Mouse (Mus musculus): ENCODE results near the gene Ssh2. TPM values are rescaled to one million over a fixed set of nuclear protein-coding genes. Genes with fewer than 3 reads are reported as not detected.

Gene Ssh2
- polyA plus RNA-seq, 1 experiment from 2014 or later = 7.4 TPM

GRCm38 (mm10) chr11:77462283-77463100, 246.4 kb downstream of the Ssh2 start, which contains the start of gene Coro6:
Coro6 (plus strand) TSS chr11:77462411.
- Histone ChIP-seq H3K4me2 (replicated peaks; ENCODE audit: low read depth, low read length) (peak within 1 kb of the TSS; percentile 99), H3K4me1 (ENCODE audit: insufficient read depth, low read length) (peaks cover 11% of the 10 kb centered on the region), H3K4me3 (ENCODE audit: low read length) (peak within 1 kb of the TSS; percentile 63), H3K9me3 (ENCODE audit: low read length) (no peaks in the 10 kb centered on the region), H3K27ac (ENCODE audit: low read length) (no peak within 1 kb of the TSS), H3K9ac (replicated peaks; ENCODE audit: low read length) (peak within 1 kb of the TSS; percentile 66), H3K36me3 (ENCODE audit: insufficient read depth, low read length) (no peaks in the 10 kb centered on the region), H3K27me3 (ENCODE audit: insufficient read depth, low read length) (peaks cover 52% of the 10 kb centered on the region)
- under 1% methylated on average over 66 of the region's 73 CpGs for WGBS
- ATAC-seq (ENCODE audit: low FRiP score, low TSS enrichment) = peak; percentile 89

- ATAC-seq (ENCODE audit: low FRiP score, low TSS enrichment) = no peak
- Histone ChIP-seq H3K27me3 (ENCODE audit: insufficient read depth, low read length) (peaks cover 58% of the 10 kb centered on the region), H3K27ac (ENCODE audit: low read length) (no peak overlapping the region), H3K4me2 (replicated peaks; ENCODE audit: low read depth, low read length) (peak overlapping the region; percentile 99), H3K9ac (replicated peaks; ENCODE audit: low read length) (peak overlapping the region; percentile 66; the same call in 1 of the 2 replicates), H3K9me3 (ENCODE audit: low read length) (no peaks in the 10 kb centered on the region), H3K4me3 (ENCODE audit: low read length) (no peak overlapping the region), H3K36me3 (ENCODE audit: insufficient read depth, low read length) (no peaks in the 10 kb centered on the region), H3K4me1 (ENCODE audit: insufficient read depth, low read length) (peaks cover 14% of the 10 kb centered on the region)
- 37% methylated on average over 8 of the region's 8 CpGs for WGBS
Observed at GRCm38 (mm10) chr11:77463101-77463445, 247.0 kb downstream of the Ssh2 start.

GRCm38 (mm10) chr11:77463786-77464185, 247.7 kb downstream of the Ssh2 start:
- WGBS = 75% methylated on average over 10 of the region's 10 CpGs
- H3K27ac ChIP-seq (ENCODE audit: low read length) = no peak overlapping the region
- H3K9me3 ChIP-seq (ENCODE audit: low read length) = no peaks in the 10 kb centered on the region
- peaks cover 63% of the 10 kb centered on the region for H3K27me3 ChIP-seq (ENCODE audit: insufficient read depth, low read length)
- no peak overlapping the region for H3K4me3 ChIP-seq (ENCODE audit: low read length)
- H3K36me3 ChIP-seq (ENCODE audit: insufficient read depth, low read length) = no peaks in the 10 kb centered on the region
- peaks cover 14% of the 10 kb centered on the region for H3K4me1 ChIP-seq (ENCODE audit: insufficient read depth, low read length)
- H3K4me2 ChIP-seq (replicated peaks; ENCODE audit: low read depth, low read length) = no peak overlapping the region
- no peak for ATAC-seq (ENCODE audit: low FRiP score, low TSS enrichment)
- no peak overlapping the region for H3K9ac ChIP-seq (replicated peaks; ENCODE audit: low read length)

GRCm38 (mm10) chr11:77464684-77465083, 248.6 kb downstream of the Ssh2 start:
- ATAC-seq (ENCODE audit: low FRiP score, low TSS enrichment) = no peak
- peaks cover 63% of the 10 kb centered on the region for H3K27me3 ChIP-seq (ENCODE audit: insufficient read depth, low read length)

GRCm38 (mm10) chr11:77465111-77465510, 249.0 kb downstream of the Ssh2 start:
- H3K27ac ChIP-seq (ENCODE audit: low read length) = no peak overlapping the region
- H3K36me3 ChIP-seq (ENCODE audit: insufficient read depth, low read length) = no peaks in the 10 kb centered on the region
- ATAC-seq (ENCODE audit: low FRiP score, low TSS enrichment) = no peak
- 71% methylated on average over 3 of the region's 3 CpGs for WGBS
- H3K4me1 ChIP-seq (ENCODE audit: insufficient read depth, low read length) = peaks cover 14% of the 10 kb centered on the region
- no peak overlapping the region for H3K9ac ChIP-seq (replicated peaks; ENCODE audit: low read length)
- H3K4me2 ChIP-seq (replicated peaks; ENCODE audit: low read depth, low read length) = no peak overlapping the region
- peaks cover 63% of the 10 kb centered on the region for H3K27me3 ChIP-seq (ENCODE audit: insufficient read depth, low read length)
- H3K9me3 ChIP-seq (ENCODE audit: low read length) = no peaks in the 10 kb centered on the region
- H3K4me3 ChIP-seq (ENCODE audit: low read length) = no peak overlapping the region

More at GRCm38 (mm10) chr11:77464684-77465083, 248.6 kb downstream of the Ssh2 start:
- Histone ChIP-seq H3K27ac (ENCODE audit: low read length) (no peak overlapping the region), H3K4me2 (replicated peaks; ENCODE audit: low read depth, low read length) (no peak overlapping the region), H3K9me3 (ENCODE audit: low read length) (no peaks in the 10 kb centered on the region), H3K4me3 (ENCODE audit: low read length) (no peak overlapping the region), H3K36me3 (ENCODE audit: insufficient read depth, low read length) (no peaks in the 10 kb centered on the region), H3K4me1 (ENCODE audit: insufficient read depth, low read length) (peaks cover 14% of the 10 kb centered on the region), H3K9ac (replicated peaks; ENCODE audit: low read length) (no peak overlapping the region)
- 30% methylated on average over 4 of the region's 4 CpGs for WGBS

GRCm38 (mm10) chr11:77466544-77466943, 250.5 kb downstream of the Ssh2 start:
- Histone ChIP-seq H3K4me3 (ENCODE audit: low read length) (0 out of 2 replicates have a peak overlapping the region, but pooled peaks have one; percentile 18), H3K27me3 (ENCODE audit: insufficient read depth, low read length) (peaks cover 54% of the 10 kb centered on the region), H3K4me2 (replicated peaks; ENCODE audit: low read depth, low read length) (no peak overlapping the region), H3K36me3 (ENCODE audit: insufficient read depth, low read length) (peaks cover 8% of the 10 kb centered on the region), H3K9ac (replicated peaks; ENCODE audit: low read length) (0 out of 2 replicates have a peak overlapping the region, but pooled peaks have one; percentile 5), H3K9me3 (ENCODE audit: low read length) (no peaks in the 10 kb centered on the region), H3K27ac (ENCODE audit: low read length) (no peak overlapping the region), H3K4me1 (ENCODE audit: insufficient read depth, low read length) (peaks cover 14% of the 10 kb centered on the region)
- no peak for ATAC-seq (ENCODE audit: low FRiP score, low TSS enrichment)
- 41% methylated on average over 9 of the region's 9 CpGs for WGBS

- Histone ChIP-seq H3K36me3 (ENCODE audit: insufficient read depth, low read length) (peaks cover 14% of the 10 kb centered on the region), H3K4me1 (ENCODE audit: insufficient read depth, low read length) (peaks cover 10% of the 10 kb centered on the region), H3K4me2 (replicated peaks; ENCODE audit: low read depth, low read length) (peak overlapping the region; percentile 37), H3K27ac (ENCODE audit: low read length) (no peak overlapping the region), H3K27me3 (ENCODE audit: insufficient read depth, low read length) (peaks cover 50% of the 10 kb centered on the region), H3K9ac (replicated peaks; ENCODE audit: low read length) (no peak overlapping the region), H3K4me3 (ENCODE audit: low read length) (peak overlapping the region; percentile 18), H3K9me3 (ENCODE audit: low read length) (no peaks in the 10 kb centered on the region)
- 2% methylated on average over 20 of the region's 25 CpGs for WGBS
- peak; percentile 33 for ATAC-seq (ENCODE audit: low FRiP score, low TSS enrichment)
Observed at GRCm38 (mm10) chr11:77467157-77467556, 251.1 kb downstream of the Ssh2 start.

GRCm38 (mm10) chr11:77467784-77468183, 251.7 kb downstream of the Ssh2 start:
- WGBS = 8% methylated on average over 20 of the region's 20 CpGs
- H3K36me3 ChIP-seq (ENCODE audit: insufficient read depth, low read length) = peaks cover 19% of the 10 kb centered on the region
- H3K4me3 ChIP-seq (ENCODE audit: low read length) = no peak overlapping the region
- H3K9ac ChIP-seq (replicated peaks; ENCODE audit: low read length) = no peak overlapping the region
- H3K9me3 ChIP-seq (ENCODE audit: low read length) = no peaks in the 10 kb centered on the region
- peaks cover 10% of the 10 kb centered on the region for H3K4me1 ChIP-seq (ENCODE audit: insufficient read depth, low read length)
- peaks cover 50% of the 10 kb centered on the region for H3K27me3 ChIP-seq (ENCODE audit: insufficient read depth, low read length)
- ATAC-seq (ENCODE audit: low FRiP score, low TSS enrichment) = no peak
- no peak overlapping the region for H3K27ac ChIP-seq (ENCODE audit: low read length)
- H3K4me2 ChIP-seq (replicated peaks; ENCODE audit: low read depth, low read length) = peak overlapping the region; percentile 37

- no peak for ATAC-seq (ENCODE audit: low FRiP score, low TSS enrichment)
- H3K27me3 ChIP-seq (ENCODE audit: insufficient read depth, low read length) = peaks cover 46% of the 10 kb centered on the region
Observed at GRCm38 (mm10) chr11:77468397-77468796, 252.3 kb downstream of the Ssh2 start.

GRCm38 (mm10) chr11:77471407-77471806, 255.3 kb downstream of the Ssh2 start:
- 74% methylated on average over 28 of the region's 29 CpGs for WGBS
- Histone ChIP-seq H3K9me3 (ENCODE audit: low read length) (no peaks in the 10 kb centered on the region), H3K27me3 (ENCODE audit: insufficient read depth, low read length) (peaks cover 22% of the 10 kb centered on the region), H3K4me2 (replicated peaks; ENCODE audit: low read depth, low read length) (no peak overlapping the region), H3K4me1 (ENCODE audit: insufficient read depth, low read length) (peaks cover 10% of the 10 kb centered on the region), H3K36me3 (ENCODE audit: insufficient read depth, low read length) (peaks cover 23% of the 10 kb centered on the region), H3K9ac (replicated peaks; ENCODE audit: low read length) (no peak overlapping the region), H3K27ac (ENCODE audit: low read length) (no peak overlapping the region), H3K4me3 (ENCODE audit: low read length) (no peak overlapping the region)
- ATAC-seq (ENCODE audit: low FRiP score, low TSS enrichment) = no peak

More at GRCm38 (mm10) chr11:77468397-77468796, 252.3 kb downstream of the Ssh2 start:
- H3K4me1 ChIP-seq (ENCODE audit: insufficient read depth, low read length) = peaks cover 10% of the 10 kb centered on the region
- H3K36me3 ChIP-seq (ENCODE audit: insufficient read depth, low read length) = peaks cover 19% of the 10 kb centered on the region
- H3K9ac ChIP-seq (replicated peaks; ENCODE audit: low read length) = no peak overlapping the region
- H3K27ac ChIP-seq (ENCODE audit: low read length) = no peak overlapping the region
- no peak overlapping the region for H3K4me3 ChIP-seq (ENCODE audit: low read length)
- H3K9me3 ChIP-seq (ENCODE audit: low read length) = no peaks in the 10 kb centered on the region
- 86% methylated on average over 9 of the region's 9 CpGs for WGBS
- H3K4me2 ChIP-seq (replicated peaks; ENCODE audit: low read depth, low read length) = no peak overlapping the region

Measured in kidney, embryonic 16.5 days (tissue).